Mouse (Mus musculus) kidney, embryonic 16.5 days (tissue): ENCODE data around the gene Ghrhr. TPM values are rescaled to one million over a fixed set of nuclear protein-coding genes. Genes with fewer than 3 reads are reported as not detected.

Experiments used
- ATAC-seq: fragments of 200-750 bp; cut with Nextera tagmentation; 2 replicates; pipeline ENCODE4 v1.8.0; 2017; ENCODE audit warnings: moderate TSS enrichment; ENCODE audit not compliant: low FRiP score, low TSS enrichment
- H3K27ac ChIP-seq: fragments of 300-500 bp; sonication (generic); 2 replicates; pipeline ENCODE4 v1.5.1; 2014; ENCODE audit warnings: low read length
- H3K27me3 ChIP-seq: fragments of 300-500 bp; sonication (generic); 2 replicates; pipeline ENCODE4 v1.6.1; 2014; ENCODE audit warnings: low read length, control low read depth, mixed read lengths; ENCODE audit not compliant: insufficient read depth
- H3K36me3 ChIP-seq: fragments of 300-500 bp; sonication (generic); 2 replicates; pipeline ENCODE4 v1.6.1; 2014; ENCODE audit warnings: low read length, control low read depth, mixed read lengths; ENCODE audit not compliant: insufficient read depth
- H3K4me1 ChIP-seq: fragments of 300-500 bp; sonication (generic); 2 replicates; pipeline ENCODE4 v1.6.1; 2014; ENCODE audit warnings: low read length, control low read depth, mixed read lengths; ENCODE audit not compliant: insufficient read depth
- H3K4me2 ChIP-seq: fragments of 300-500 bp; sonication (generic); replicated peaks from 2 replicates; pipeline ENCODE4 v1.6.1; 2014; ENCODE audit warnings: low read depth, low read length
- H3K4me3 ChIP-seq: fragments of 300-500 bp; sonication (generic); 2 replicates; pipeline ENCODE4 v1.5.1; 2014; ENCODE audit warnings: mild to moderate bottlenecking, low read length
- H3K9ac ChIP-seq: fragments of 300-500 bp; sonication (generic); replicated peaks from 2 replicates; pipeline ENCODE4 v1.6.1; 2014; ENCODE audit warnings: low read length
- H3K9me3 ChIP-seq: fragments of 300-500 bp; sonication (generic); 2 replicates; pipeline ENCODE4 v1.6.1; 2016; ENCODE audit warnings: low read length, control low read depth
- WGBS: fragments of 180-500 bp; shearing (Covaris S2); extraction: QIAGEN DNeasy Blood & Tissue Kit; methylation state at CpG from one replicate; pipeline ENCODE4 v1.1.7; 2014; 5-methylcytosine and 5-hydroxymethylcytosine counted together
- polyA plus RNA-seq: library from polyadenylated mRNA; unstranded; fragments of >200 nt; fragmentation: Nextera tagmentation; extraction: Ambion mirVana; gene quantifications from 2 replicates; pipeline ENCODE4 v1.2.1, GENCODE M21; 2015

The Ghrhr gene
- polyA plus RNA-seq, 1 experiment from 2014 or later = 0.17 TPM

- no peak; the same call in 1 of the 2 replicates for ATAC-seq
- H3K36me3 ChIP-seq = no peaks in the 10 kb centered on the region
- peaks cover 17% of the 10 kb centered on the region for H3K4me1 ChIP-seq
- no peak overlapping the region for H3K4me3 ChIP-seq
- no peaks in the 10 kb centered on the region for H3K9me3 ChIP-seq
- no peak overlapping the region for H3K27ac ChIP-seq
- no peak overlapping the region for H3K4me2 ChIP-seq
- H3K9ac ChIP-seq = no peak overlapping the region
- no peaks in the 10 kb centered on the region for H3K27me3 ChIP-seq
These were observed 56.0 kb downstream of the Ghrhr start for GRCm38 (mm10) chr6:55432121-55432520.

GRCm38 (mm10) chr6:55434360-55434759, 58.3 kb downstream of the Ghrhr start:
- no peaks in the 10 kb centered on the region for H3K36me3 ChIP-seq
- 10% methylated on average over 3 of the region's 3 CpGs for WGBS
- ATAC-seq = peak; percentile 95
- H3K4me3 ChIP-seq = no peak overlapping the region
- no peaks in the 10 kb centered on the region for H3K9me3 ChIP-seq
- H3K4me1 ChIP-seq = peaks cover 17% of the 10 kb centered on the region
- H3K27ac ChIP-seq = peak overlapping the region; percentile 55; the same call in 1 of the 2 replicates
- H3K27me3 ChIP-seq = no peaks in the 10 kb centered on the region
- H3K4me2 ChIP-seq = no peak overlapping the region
- H3K9ac ChIP-seq = no peak overlapping the region

- Histone ChIP-seq H3K9ac (no peak overlapping the region), H3K4me1 (peaks cover 17% of the 10 kb centered on the region), H3K27me3 (no peaks in the 10 kb centered on the region), H3K4me2 (no peak overlapping the region), H3K4me3 (no peak overlapping the region), H3K27ac (no peak overlapping the region), H3K36me3 (no peaks in the 10 kb centered on the region), H3K9me3 (no peaks in the 10 kb centered on the region)
- WGBS = 59% methylated on average over 8 of the region's 8 CpGs
- ATAC-seq = no peak
These were observed 59.4 kb downstream of the Ghrhr start for GRCm38 (mm10) chr6:55435266-55436159.

- Histone ChIP-seq H3K27me3 (no peaks in the 10 kb centered on the region), H3K9me3 (no peaks in the 10 kb centered on the region), H3K9ac (no peak overlapping the region), H3K36me3 (no peaks in the 10 kb centered on the region), H3K27ac (no peak overlapping the region), H3K4me2 (no peak overlapping the region), H3K4me1 (peaks cover 17% of the 10 kb centered on the region), H3K4me3 (no peak overlapping the region)
- ATAC-seq = no peak
- WGBS = 32% methylated on average over 3 of the region's 3 CpGs
These were observed 61.8 kb downstream of the Ghrhr start for GRCm38 (mm10) chr6:55437919-55438318.

Other genes starting within 250 kb of the Ghrhr start
- 0.11 and 0.12 TPM in 2 replicates for gene Crhr2, start 243.3 kb upstream of the Ghrhr start, polyA plus RNA-seq
- 11.2 and 13.8 TPM in 2 replicates for gene Inmt, start 201.3 kb upstream of the Ghrhr start, polyA plus RNA-seq
- gene Mindy4, start 172.9 kb upstream of the Ghrhr start, polyA plus RNA-seq = 17.0 and 19.3 TPM in 2 replicates
- 50.8 and 69.9 TPM in 2 replicates for gene Aqp1, start 39.9 kb upstream of the Ghrhr start, polyA plus RNA-seq
- gene Adcyap1r1, start 75.7 kb downstream of the Ghrhr start, polyA plus RNA-seq = 2.5 and 2.7 TPM in 2 replicates